Mouse (Mus musculus): ENCODE results near the gene Tpsb2. TPM values are rescaled to one million over a fixed set of nuclear protein-coding genes. Genes with fewer than 3 reads are reported as not detected.

Gene Tpsb2
- not detected for polyA plus RNA-seq (2014; fragmentation: Illumina TruSeq; extraction: RNeasy Lipid Tissue Mini Kit (QIAGEN cat#74804); ENCODE audit: low read depth, low replicate concordance)

DNA sequence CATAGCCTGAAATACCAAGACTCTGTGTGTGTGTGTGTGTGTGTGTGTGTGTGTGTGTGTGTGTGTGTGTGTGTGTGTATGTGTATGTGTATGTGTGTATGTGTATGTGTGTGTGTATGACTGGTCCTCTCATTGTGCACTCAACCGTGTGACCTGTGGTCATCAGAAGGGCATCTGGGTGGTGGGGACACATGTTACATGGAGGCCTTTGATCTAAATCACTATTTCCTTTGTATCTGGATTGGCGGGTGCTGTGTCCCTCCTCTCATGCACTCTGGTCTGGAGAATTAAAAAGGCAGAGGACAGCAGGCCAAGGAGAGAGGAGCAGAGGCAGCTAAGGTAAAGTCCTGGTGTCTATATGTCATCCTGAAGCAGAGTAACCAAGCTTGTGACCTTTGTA lies at the start of gene Tpsb2:
Gene Tpsb2, plus strand, starts transcription at position 301 of the 400 bp plus-strand sequence.

DNA sequence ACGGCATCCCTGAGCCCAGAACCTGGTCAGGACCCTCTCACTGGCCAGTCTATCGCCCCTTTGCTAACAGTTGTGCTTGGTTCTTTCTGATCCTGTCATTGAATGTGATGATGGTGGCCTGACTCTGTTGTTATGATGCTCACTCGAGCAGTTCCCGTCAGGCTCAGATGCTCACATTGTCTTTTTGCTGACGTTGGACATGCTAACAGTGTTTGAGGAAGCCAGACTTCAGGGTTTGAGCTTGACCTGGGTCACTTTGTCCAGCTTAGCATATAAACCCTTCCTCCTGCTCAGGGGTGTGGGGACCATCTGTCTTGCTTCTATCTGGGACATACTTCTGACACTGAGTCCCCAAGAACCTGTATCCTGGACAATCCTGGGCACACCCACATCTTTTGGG lies 47.8 kb upstream of the Tpsb2 start, which contains the start of gene Prss29:
Gene Prss29, plus strand, starts transcription at position 301 of the 400 bp plus-strand sequence.

DNA sequence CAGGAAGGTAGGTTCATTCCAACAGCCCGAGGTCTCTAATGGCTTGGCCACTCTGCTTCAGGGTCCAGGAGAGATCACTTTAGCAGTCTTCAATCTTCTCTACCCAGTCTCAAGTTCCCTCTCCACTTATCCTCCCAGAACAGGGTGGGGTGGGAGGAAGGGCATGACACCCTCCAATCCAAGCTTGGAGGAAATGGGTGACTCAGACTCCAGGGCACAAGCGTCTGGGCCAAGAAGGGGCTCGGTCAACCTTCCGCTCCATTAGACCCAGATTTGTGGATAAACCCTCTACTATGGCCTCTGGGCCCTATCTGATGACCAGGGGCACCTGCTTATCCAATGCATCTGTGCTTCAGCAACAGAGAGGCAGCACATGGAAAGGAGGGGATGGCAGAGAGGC lies 20.6 kb upstream of the Tpsb2 start, which contains the start of gene Tpsab1:
Gene Tpsab1, minus strand, starts transcription at position 101 of the 400 bp plus-strand sequence.

DNA sequence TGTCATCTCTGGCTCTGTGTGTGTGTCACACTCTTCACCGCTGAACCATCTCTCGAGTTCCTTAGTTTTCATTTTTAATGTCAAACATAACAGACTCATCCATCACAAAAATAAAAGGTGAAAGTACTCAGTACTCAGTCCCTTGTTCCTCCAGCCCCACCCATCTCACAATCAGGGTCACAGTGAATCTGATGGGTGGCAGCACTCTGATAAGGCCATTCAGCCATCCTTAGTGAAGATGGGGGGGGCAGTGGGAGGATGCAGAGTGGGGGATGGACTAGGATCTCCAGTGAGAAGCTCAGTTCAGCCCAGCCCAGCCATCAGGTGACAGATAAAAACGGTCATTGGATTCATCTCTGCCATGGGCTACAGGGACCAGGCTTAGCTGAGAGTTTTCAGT lies 2.9 kb downstream of the Tpsb2 start, which contains the start of gene Tpsg1:
Gene Tpsg1, plus strand, starts transcription at position 301 of the 400 bp plus-strand sequence.

Other genes starting within 250 kb of the Tpsb2 start
- gene Ptx4, start 245.5 kb upstream of the Tpsb2 start, polyA plus RNA-seq (2014; fragmentation: Illumina TruSeq; extraction: RNeasy Lipid Tissue Mini Kit (QIAGEN cat#74804); ENCODE audit: low read depth, low replicate concordance): not detected
- 4.3 TPM for gene Clcn7, start 232.9 kb upstream of the Tpsb2 start, polyA plus RNA-seq (2014; fragmentation: Illumina TruSeq; extraction: RNeasy Lipid Tissue Mini Kit (QIAGEN cat#74804); ENCODE audit: low read depth, low replicate concordance)
- gene Ccdc154, start 203.8 kb upstream of the Tpsb2 start, polyA plus RNA-seq (2014; fragmentation: Illumina TruSeq; extraction: RNeasy Lipid Tissue Mini Kit (QIAGEN cat#74804); ENCODE audit: low read depth, low replicate concordance): not detected
- gene Gm38655, start 190.8 kb upstream of the Tpsb2 start, polyA plus RNA-seq (2014; fragmentation: Illumina TruSeq; extraction: RNeasy Lipid Tissue Mini Kit (QIAGEN cat#74804); ENCODE audit: low read depth, low replicate concordance): not detected
- 19.8 TPM for gene BC003965, start 181.8 kb upstream of the Tpsb2 start, polyA plus RNA-seq (2014; fragmentation: Illumina TruSeq; extraction: RNeasy Lipid Tissue Mini Kit (QIAGEN cat#74804); ENCODE audit: low read depth, low replicate concordance)
- 14.3 TPM for gene Unkl, start 177.9 kb upstream of the Tpsb2 start, polyA plus RNA-seq (2014; fragmentation: Illumina TruSeq; extraction: RNeasy Lipid Tissue Mini Kit (QIAGEN cat#74804); ENCODE audit: low read depth, low replicate concordance)
- gene Gnptg, start 126.2 kb upstream of the Tpsb2 start, polyA plus RNA-seq (2014; fragmentation: Illumina TruSeq; extraction: RNeasy Lipid Tissue Mini Kit (QIAGEN cat#74804); ENCODE audit: low read depth, low replicate concordance): 10.1 TPM
- gene Tsr3, start 126.1 kb upstream of the Tpsb2 start, polyA plus RNA-seq (2014; fragmentation: Illumina TruSeq; extraction: RNeasy Lipid Tissue Mini Kit (QIAGEN cat#74804); ENCODE audit: low read depth, low replicate concordance): 3.8 TPM
- gene Baiap3, start 109.9 kb upstream of the Tpsb2 start, polyA plus RNA-seq (2014; fragmentation: Illumina TruSeq; extraction: RNeasy Lipid Tissue Mini Kit (QIAGEN cat#74804); ENCODE audit: low read depth, low replicate concordance): not detected
- 216 TPM for gene Ube2i, start 91.7 kb upstream of the Tpsb2 start, polyA plus RNA-seq (2014; fragmentation: Illumina TruSeq; extraction: RNeasy Lipid Tissue Mini Kit (QIAGEN cat#74804); ENCODE audit: low read depth, low replicate concordance)
- not detected for gene Prss34, start 67.9 kb upstream of the Tpsb2 start, polyA plus RNA-seq (2014; fragmentation: Illumina TruSeq; extraction: RNeasy Lipid Tissue Mini Kit (QIAGEN cat#74804); ENCODE audit: low read depth, low replicate concordance)
- gene Prss28, start 57.7 kb upstream of the Tpsb2 start, polyA plus RNA-seq (2014; fragmentation: Illumina TruSeq; extraction: RNeasy Lipid Tissue Mini Kit (QIAGEN cat#74804); ENCODE audit: low read depth, low replicate concordance): not detected
- not detected for gene Prss29, start 47.7 kb upstream of the Tpsb2 start, polyA plus RNA-seq (2014; fragmentation: Illumina TruSeq; extraction: RNeasy Lipid Tissue Mini Kit (QIAGEN cat#74804); ENCODE audit: low read depth, low replicate concordance)
- not detected for gene Tpsab1, start 20.7 kb upstream of the Tpsb2 start, polyA plus RNA-seq (2014; fragmentation: Illumina TruSeq; extraction: RNeasy Lipid Tissue Mini Kit (QIAGEN cat#74804); ENCODE audit: low read depth, low replicate concordance)
- 8.6 TPM for gene Tpsg1, start 3.0 kb downstream of the Tpsb2 start, polyA plus RNA-seq (2014; fragmentation: Illumina TruSeq; extraction: RNeasy Lipid Tissue Mini Kit (QIAGEN cat#74804); ENCODE audit: low read depth, low replicate concordance)
- gene Cacna1h, start 67.5 kb downstream of the Tpsb2 start, polyA plus RNA-seq (2014; fragmentation: Illumina TruSeq; extraction: RNeasy Lipid Tissue Mini Kit (QIAGEN cat#74804); ENCODE audit: low read depth, low replicate concordance): 1.3 TPM
- gene Tekt4, start 88.3 kb downstream of the Tpsb2 start, polyA plus RNA-seq (2014; fragmentation: Illumina TruSeq; extraction: RNeasy Lipid Tissue Mini Kit (QIAGEN cat#74804); ENCODE audit: low read depth, low replicate concordance): not detected
- gene Sstr5, start 131.0 kb downstream of the Tpsb2 start, polyA plus RNA-seq (2014; fragmentation: Illumina TruSeq; extraction: RNeasy Lipid Tissue Mini Kit (QIAGEN cat#74804); ENCODE audit: low read depth, low replicate concordance): 0.19 TPM
- 0.22 TPM for gene Sox8, start 204.4 kb downstream of the Tpsb2 start, polyA plus RNA-seq (2014; fragmentation: Illumina TruSeq; extraction: RNeasy Lipid Tissue Mini Kit (QIAGEN cat#74804); ENCODE audit: low read depth, low replicate concordance)
- 0.32 TPM for gene Lmf1, start 212.8 kb downstream of the Tpsb2 start, polyA plus RNA-seq (2014; fragmentation: Illumina TruSeq; extraction: RNeasy Lipid Tissue Mini Kit (QIAGEN cat#74804); ENCODE audit: low read depth, low replicate concordance)

Data from sigmoid colon, adult 10 weeks (tissue).